Mouse (Mus musculus) forebrain, postnatal 0 days (tissue): Measurements from ENCODE around the gene Fem1b. TPM values are rescaled to one million over a fixed set of nuclear protein-coding genes. Genes with fewer than 3 reads are reported as not detected.

Experiments
- ATAC-seq: fragments of 200-750 bp; cut with Nextera tagmentation; 2 replicates; pipeline ENCODE4 v1.8.0; 2017; ENCODE audit warnings: mild to moderate bottlenecking, moderate library complexity
- DNase-seq: peaks from one replicate; pipeline ENCODE4 v3.0.0-alpha.2; 2015
- H3K27ac ChIP-seq: fragments of 300-500 bp; sonication (generic); 2 replicates; pipeline ENCODE4 v1.5.1; 2014; ENCODE audit warnings: low read depth, mild to moderate bottlenecking, antibody characterized with exemption, low read length, moderate library complexity, mixed read lengths
- H3K27me3 ChIP-seq: fragments of 300-500 bp; sonication (generic); 2 replicates; pipeline ENCODE4 v1.6.1; 2014; ENCODE audit warnings: mild to moderate bottlenecking, low read length, mixed read lengths; ENCODE audit not compliant: insufficient read depth
- H3K36me3 ChIP-seq: fragments of 300-500 bp; sonication (generic); 2 replicates; pipeline ENCODE4 v1.6.1; 2014; ENCODE audit warnings: mild to moderate bottlenecking, moderate library complexity; ENCODE audit not compliant: insufficient read depth
- H3K4me1 ChIP-seq: fragments of 300-500 bp; sonication (generic); 2 replicates; pipeline ENCODE4 v1.6.1; 2014; ENCODE audit warnings: antibody characterized with exemption; ENCODE audit not compliant: insufficient read depth
- H3K4me2 ChIP-seq: fragments of 300-500 bp; sonication (generic); 2 replicates; pipeline ENCODE4 v1.6.1; 2014; ENCODE audit warnings: low read depth, mild to moderate bottlenecking, moderate library complexity
- H3K4me3 ChIP-seq: fragments of 300-500 bp; sonication (generic); 2 replicates; pipeline ENCODE4 v1.5.1; 2014; ENCODE audit warnings: low read depth, low read length, mixed read lengths
- H3K9ac ChIP-seq: fragments of 300-500 bp; sonication (generic); 2 replicates; pipeline ENCODE4 v1.6.1; 2014; ENCODE audit warnings: mild to moderate bottlenecking
- H3K9me3 ChIP-seq: fragments of 300-500 bp; sonication (generic); 2 replicates; pipeline ENCODE4 v1.6.1; 2016; ENCODE audit warnings: low read length
- CTCF ChIP-seq: sonication (generic); IDR thresholded peaks from 2 replicates; pipeline ENCODE4 v1.5.1; 2016; ENCODE audit warnings: antibody characterized with exemption, control low read depth, low read depth
- WGBS: fragments of 180-500 bp; shearing (Covaris S2); extraction: QIAGEN DNeasy Blood & Tissue Kit; methylation state at CpG from one replicate; pipeline ENCODE4 v1.1.7; 2014; 5-methylcytosine and 5-hydroxymethylcytosine counted together
- polyA plus RNA-seq: library from polyadenylated mRNA; unstranded; fragments of >200 nt; fragmentation: Nextera tagmentation; extraction: Ambion mirVana; gene quantifications from 2 replicates; pipeline ENCODE4 v1.2.1, GENCODE M21; 2015
- total RNA-seq: library from RNA; depleted of rRNA; stranded (reverse); fragments of >200 nt; gene quantifications from 2 replicates; pipeline ENCODE4 v1.2.3, GENCODE M21; 2014; rRNA removed

Fem1b gene
- total and polyA plus RNA-seq, 2 experiments from 2014 or later, result 29.4 to 191 TPM

DNA sequence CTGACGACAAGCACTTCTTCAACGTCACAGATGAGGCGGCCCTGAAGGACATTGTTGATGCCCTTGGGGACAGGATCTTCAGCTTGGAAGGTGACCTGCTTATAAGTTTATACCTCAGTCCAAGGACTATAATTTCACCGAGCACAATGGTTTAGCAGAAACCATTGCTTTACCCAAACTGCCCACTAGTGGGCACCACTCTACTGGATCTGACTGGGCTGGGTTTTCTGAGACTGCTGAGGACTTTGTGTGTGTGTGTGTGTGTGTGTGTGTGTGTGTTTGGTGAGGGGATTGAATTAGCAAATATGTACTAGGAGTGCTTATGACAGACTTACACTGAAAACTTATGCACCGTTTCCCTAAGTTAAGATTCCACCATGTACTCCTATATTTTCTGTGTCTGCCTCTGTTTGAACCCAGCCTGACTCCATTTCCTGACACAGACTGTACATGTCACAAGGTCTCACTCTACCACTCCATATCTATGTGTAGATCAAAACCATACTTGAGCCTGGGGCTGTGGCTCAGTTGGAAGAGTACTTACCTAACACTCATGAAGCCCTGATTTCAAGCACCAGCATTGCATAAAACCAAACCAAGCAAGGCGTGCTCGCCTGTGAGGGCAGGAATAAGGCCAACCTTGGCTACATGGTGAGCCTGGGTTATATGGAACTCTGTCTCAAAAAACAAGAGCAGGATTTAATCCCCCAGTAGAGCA is 67.0 kb downstream of the Fem1b start:
- H3K9me3 ChIP-seq, result no peaks in the 10 kb centered on the region
- DNase-seq (peak; percentile 69), ATAC-seq (no peak)
- no peak overlapping the region for H3K9ac ChIP-seq
- H3K4me1 ChIP-seq, result no peaks in the 10 kb centered on the region
- no peaks in the 10 kb centered on the region for H3K36me3 ChIP-seq
- H3K4me2 ChIP-seq, result no peak overlapping the region
- H3K4me3 ChIP-seq, result no peak overlapping the region
- WGBS, result 50% methylated on average over 7 of the region's 7 CpGs
- H3K27me3 ChIP-seq, result no peaks in the 10 kb centered on the region
- H3K27ac ChIP-seq, result no peak overlapping the region
- peak; percentile 86 for TF ChIP-seq CTCF

Other genes with a start within 250 kb of the Fem1b start
- gene Itga11, start 134.1 kb downstream of the Fem1b start, total RNA-seq, result 1.5 and 2.2 TPM in 2 replicates
- 0.48 and 0.62 TPM in 2 replicates for gene Itga11, start 134.1 kb downstream of the Fem1b start, polyA plus RNA-seq
- 9.2 and 9.7 TPM in 2 replicates for gene Cln6, start 26.9 kb upstream of the Fem1b start, total RNA-seq
- 5.6 and 6.8 TPM in 2 replicates for gene Cln6, start 26.9 kb upstream of the Fem1b start, polyA plus RNA-seq
- 2.6 and 6.5 TPM in 2 replicates for gene Calml4, start 46.1 kb upstream of the Fem1b start, total RNA-seq
- 13.0 and 13.5 TPM in 2 replicates for gene Calml4, start 46.1 kb upstream of the Fem1b start, polyA plus RNA-seq
- gene Pias1, start 176.0 kb upstream of the Fem1b start, total RNA-seq, result 21.2 and 36.2 TPM in 2 replicates
- 35.2 and 50.2 TPM in 2 replicates for gene Pias1, start 176.0 kb upstream of the Fem1b start, polyA plus RNA-seq